Mouse (Mus musculus) gonadal fat pad, adult 2 months (tissue): ENCODE data around the gene Crabp2. TPM values are rescaled to one million over a fixed set of nuclear protein-coding genes. Genes with fewer than 3 reads are reported as not detected.

ENCODE experiments used
- DNase-seq: peaks from one replicate; pipeline ENCODE4 v3.0.0-alpha.2; 2012; ENCODE audit warnings: low read depth
- polyA plus RNA-seq: library from polyadenylated mRNA; depleted of rRNA; stranded (reverse); fragments of >200 nt; gene quantifications from 2 replicates; pipeline ENCODE4 v1.2.3, GENCODE M21; 2012

Gene Crabp2
- polyA plus RNA-seq, 1 experiment, result 12.0 TPM

- peak; percentile 84 for DNase-seq
Measured at GRCm38 (mm10) chr3:87958476-87958875, 10.0 kb downstream of the Crabp2 start.

- no peak for DNase-seq
Measured at GRCm38 (mm10) chr3:87958967-87959366, 10.5 kb downstream of the Crabp2 start.

GRCm38 (mm10) chr3:87959371-87959770 is 10.9 kb downstream of the Crabp2 start:
- no peak for DNase-seq

- no peak for DNase-seq
Measured at GRCm38 (mm10) chr3:87960191-87960585, 11.7 kb downstream of the Crabp2 start.

GRCm38 (mm10) chr3:87960586-87961191 is 12.2 kb downstream of the Crabp2 start:
- no peak for DNase-seq

GRCm38 (mm10) chr3:87970184-87970938 is 21.9 kb downstream of the Crabp2 start:
- no peak for DNase-seq

- DNase-seq, result no peak
Measured at GRCm38 (mm10) chr3:87970939-87971488, 22.5 kb downstream of the Crabp2 start, which contains the start of gene Nes. Nes (plus strand) TSS chr3:87971078.

- DNase-seq, result no peak
Measured at GRCm38 (mm10) chr3:87971489-87972202, 23.2 kb downstream of the Crabp2 start.

- no peak for DNase-seq
Measured at GRCm38 (mm10) chr3:87972203-87972664, 23.8 kb downstream of the Crabp2 start.

- no peak for DNase-seq
Measured at GRCm38 (mm10) chr3:87972776-87973175, 24.3 kb downstream of the Crabp2 start.

- no peak for DNase-seq
Measured at GRCm38 (mm10) chr3:87973593-87974380, 25.3 kb downstream of the Crabp2 start.

GRCm38 (mm10) chr3:87974381-87974987 is 26.0 kb downstream of the Crabp2 start:
- DNase-seq, result no peak

- no peak for DNase-seq
Measured at GRCm38 (mm10) chr3:87979493-87979892, 31.0 kb downstream of the Crabp2 start.

- no peak for DNase-seq
Measured at GRCm38 (mm10) chr3:87980085-87980484, 31.6 kb downstream of the Crabp2 start.

- no peak for DNase-seq
Measured at GRCm38 (mm10) chr3:87980728-87981127, 32.3 kb downstream of the Crabp2 start.

GRCm38 (mm10) chr3:87981214-87981760 is 32.8 kb downstream of the Crabp2 start:
- DNase-seq, result no peak

- no peak for DNase-seq
Measured at GRCm38 (mm10) chr3:87981894-87982835, 33.7 kb downstream of the Crabp2 start.

- DNase-seq, result no peak
Measured at GRCm38 (mm10) chr3:87982836-87983601, 34.6 kb downstream of the Crabp2 start.

- no peak for DNase-seq
Measured at GRCm38 (mm10) chr3:87983627-87984026, 35.2 kb downstream of the Crabp2 start.
